Mouse (Mus musculus): ENCODE measurements around the gene Tspo2.

- TF ChIP-seq POLR2A (IDR thresholded peaks at IDR 0.05; ENCODE audit: borderline replicate concordance, control insufficient read depth, low read depth, low read length) (peak; percentile 90), CTCF (IDR thresholded peaks at IDR 0.05; ENCODE audit: control insufficient read depth, insufficient read depth, low read length) (no peak)
Observed at GRCm38 (mm10) chr17:48450666-48451352, 513 bp downstream of the Tspo2 start.

All from bone marrow, adult 2 months (tissue).